Mouse (Mus musculus) G1E (cell line): ENCODE data around the gene Emc9.

Experiments used
- CTCF ChIP-seq: IDR thresholded peaks from 2 replicates; pipeline ENCODE4 v1.5.1; 2012; ENCODE audit warnings: low read depth, low read length, inconsistent platforms, mixed read lengths
- GATA1 ChIP-seq: IDR thresholded peaks from 2 replicates; pipeline ENCODE4 v1.6.1; 2012; ENCODE audit warnings: borderline replicate concordance, low read length, inconsistent platforms, mixed read lengths
- GATA2 ChIP-seq: IDR thresholded peaks from 2 replicates; pipeline ENCODE4 v1.6.1; 2012; ENCODE audit warnings: low read depth, low read length, inconsistent platforms, borderline replicate concordance
- TAL1 ChIP-seq: conservative IDR thresholded peaks from 2 replicates; pipeline ENCODE4 v1.6.1; 2012; ENCODE audit warnings: low read depth, low read length, inconsistent platforms, mixed read lengths

GRCm38 (mm10) chr14:55558740-55559448, 26.2 kb downstream of the Emc9 start:
- TF ChIP-seq CTCF (no peak), GATA1 (no peak), TAL1 (peak; percentile 83), GATA2 (no peak)
